Mouse (Mus musculus) urinary bladder, adult 2 months (tissue): ENCODE measurements around the gene Arl10. TPM values are rescaled to one million over a fixed set of nuclear protein-coding genes. Genes with fewer than 3 reads are reported as not detected.
A peak's percentile ranks its signal among the peaks of the same experiment; 100 is the strongest.
"Not testable (repeated sequence)": the region's sequence is repeated elsewhere in the genome, so short reads cannot be mapped to it uniquely, and the experiment has no call there.

Source experiments
- DNase-seq: peaks from one replicate; pipeline ENCODE4 v3.0.0; 2022; ENCODE audit warnings: low spot score
- polyA plus RNA-seq: library from polyadenylated mRNA; depleted of rRNA; stranded (reverse); fragments of >200 nt; gene quantifications from 2 replicates; pipeline ENCODE4 v1.2.3, GENCODE M21; 2012

The Arl10 gene
- polyA plus RNA-seq, 1 experiment, result 39.4 TPM

- DNase-seq, result no peak
Observed at GRCm38 (mm10) chr13:54582860-54583259, 8.0 kb downstream of the Arl10 start.

- DNase-seq, result no peak
Observed at GRCm38 (mm10) chr13:54585831-54586230, 11.0 kb downstream of the Arl10 start.

GRCm38 (mm10) chr13:54589414-54589995 is 14.7 kb downstream of the Arl10 start:
- DNase-seq, result no peak

- peak; percentile 81 for DNase-seq
Observed at GRCm38 (mm10) chr13:54589996-54590951, 15.5 kb downstream of the Arl10 start, which contains the start of the genes Nop16 and Higd2a. Gene Nop16 (minus strand): TSS chr13:54590090. Gene Higd2a (plus strand): TSS chr13:54590207.

- no peak for DNase-seq
Observed at GRCm38 (mm10) chr13:54591776-54592356, 17.1 kb downstream of the Arl10 start.

GRCm38 (mm10) chr13:54593617-54594016 is 18.8 kb downstream of the Arl10 start:
- DNase-seq, result no peak

GRCm38 (mm10) chr13:54596107-54596690 is 21.4 kb downstream of the Arl10 start:
- no peak for DNase-seq

DNA sequence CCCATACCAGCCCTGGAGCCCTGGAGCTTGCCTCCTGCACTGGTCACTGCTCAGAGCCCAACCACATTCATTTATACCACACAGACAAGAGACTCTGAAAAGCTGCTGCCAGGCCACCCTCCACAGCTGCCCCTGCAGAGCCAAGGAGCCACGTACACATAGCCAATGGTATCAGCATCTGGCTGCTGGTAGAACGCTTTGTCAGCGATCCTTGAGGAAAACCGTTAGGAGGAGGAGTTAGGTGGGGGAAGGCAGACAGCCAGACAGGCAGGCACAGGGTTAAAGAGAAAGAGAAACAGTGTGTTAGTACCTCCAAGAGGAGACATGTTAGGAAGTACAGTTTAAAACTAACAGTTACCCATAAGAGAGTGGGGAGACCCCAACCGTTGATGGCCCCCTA is 22.1 kb downstream of the Arl10 start:
- no peak for DNase-seq

DNA sequence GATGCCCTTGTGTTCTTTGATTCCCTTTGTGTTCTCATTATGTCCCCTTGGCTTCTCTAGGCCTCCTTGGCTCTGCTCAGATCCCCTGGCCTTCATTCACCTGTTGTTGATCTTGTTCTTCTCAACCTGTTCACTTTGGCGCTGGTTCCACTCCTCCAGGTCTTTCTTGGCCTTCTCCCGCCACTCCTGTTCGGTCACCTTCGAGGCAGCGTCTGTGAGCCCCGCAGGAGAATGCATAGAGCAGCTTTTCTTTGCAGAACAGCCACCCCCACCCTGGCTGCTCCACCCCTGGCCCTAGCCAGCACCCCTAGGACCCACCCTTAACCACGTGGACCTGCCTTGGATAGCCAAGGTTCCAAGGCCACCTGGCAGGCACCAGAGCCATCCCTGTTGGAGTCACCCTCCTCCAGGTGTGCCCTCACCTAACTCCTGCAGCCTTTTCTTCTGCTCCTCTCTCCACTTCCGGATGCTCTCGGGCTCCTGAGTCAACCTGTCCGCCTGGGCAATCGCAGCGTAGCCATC is 23.9 kb downstream of the Arl10 start:
- DNase-seq, result no peak

- DNase-seq, result no peak
Observed at GRCm38 (mm10) chr13:54602639-54603111, 27.9 kb downstream of the Arl10 start.

- no peak for DNase-seq
Observed at GRCm38 (mm10) chr13:54603501-54603900, 28.7 kb downstream of the Arl10 start.

DNA sequence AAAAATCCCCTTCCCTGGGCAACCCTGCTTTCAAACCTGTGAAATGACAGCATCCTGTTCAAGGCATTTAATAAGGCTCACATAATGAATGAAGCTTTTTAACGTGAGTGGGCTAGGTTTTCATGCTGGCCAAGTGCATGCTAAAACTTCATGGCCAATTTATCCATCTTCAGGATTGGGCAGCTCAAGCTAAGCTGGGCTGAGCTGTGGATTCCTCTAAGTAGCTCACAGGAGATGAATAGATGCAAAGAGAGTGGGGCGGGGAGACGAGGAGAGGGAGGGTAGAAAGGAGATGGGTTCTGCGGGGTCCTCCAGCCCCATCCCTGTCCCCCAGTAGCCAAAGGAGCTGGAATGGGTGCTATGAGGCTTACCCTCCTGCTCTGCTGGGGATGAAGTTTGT is 29.4 kb downstream of the Arl10 start:
- no peak for DNase-seq

GRCm38 (mm10) chr13:54605426-54605825 is 30.6 kb downstream of the Arl10 start:
- no peak for DNase-seq

GRCm38 (mm10) chr13:54607204-54607603 is 32.4 kb downstream of the Arl10 start:
- no peak for DNase-seq

- DNase-seq, result no peak
Observed at GRCm38 (mm10) chr13:54608002-54608401, 33.2 kb downstream of the Arl10 start.

DNA sequence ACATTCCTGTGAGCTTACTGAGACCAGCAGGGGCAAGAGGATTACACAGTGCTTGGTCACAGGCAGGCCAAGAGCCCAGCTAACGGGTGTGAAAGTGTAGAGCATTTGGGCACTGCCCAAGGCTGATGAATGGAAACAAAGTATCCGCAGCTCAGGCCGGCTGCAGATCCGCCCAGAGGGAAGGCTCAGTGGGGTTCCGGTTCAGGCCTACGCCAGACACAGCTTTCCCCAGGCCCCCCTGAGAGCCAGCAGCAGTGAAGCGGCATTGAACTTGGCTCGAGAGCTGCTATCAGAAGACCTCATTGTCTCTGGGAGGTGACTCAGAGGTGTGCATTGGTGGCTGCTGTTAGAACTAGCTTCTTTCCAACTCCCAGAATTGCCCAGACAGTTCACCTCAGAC is 33.9 kb downstream of the Arl10 start:
- no peak for DNase-seq

DNA sequence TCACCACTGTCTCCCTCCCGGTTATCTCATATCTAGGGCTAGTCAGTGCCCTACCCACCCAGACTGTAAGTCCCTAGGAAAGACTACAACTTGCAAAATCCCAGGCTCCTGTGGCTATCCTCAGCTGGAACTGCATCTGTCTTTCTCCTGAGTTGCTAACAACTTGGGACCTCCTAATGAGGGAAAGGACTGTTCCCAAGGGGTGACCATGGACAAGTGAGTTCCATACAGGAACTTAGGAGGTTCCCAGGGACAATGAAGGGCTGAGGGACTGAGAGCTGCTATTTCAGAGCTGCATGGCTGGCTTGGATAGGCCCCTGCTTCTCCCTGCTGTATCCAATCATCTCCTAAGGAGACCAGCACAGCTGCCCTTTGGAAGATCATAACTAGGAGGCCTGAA is 34.5 kb downstream of the Arl10 start:
- no peak for DNase-seq

DNA sequence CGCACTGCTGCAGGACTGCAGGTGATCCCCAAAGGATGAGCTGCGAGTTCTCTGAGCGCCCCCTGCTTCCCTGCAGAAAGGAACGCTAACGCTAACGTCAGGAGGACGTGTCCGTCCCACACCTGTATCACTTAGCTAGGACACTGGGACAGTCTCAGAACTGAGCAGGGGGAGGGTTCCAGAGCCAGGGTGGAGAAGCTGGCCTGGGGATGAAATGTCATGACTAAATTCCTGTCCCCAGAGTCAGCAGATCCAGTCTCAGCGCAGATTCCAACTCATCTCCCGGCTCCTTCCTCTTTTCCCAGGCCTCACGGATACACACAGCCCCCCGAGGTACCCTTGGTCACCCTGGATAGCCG is 35.8 kb downstream of the Arl10 start:
- no peak for DNase-seq

GRCm38 (mm10) chr13:54610972-54611754 is 36.3 kb downstream of the Arl10 start, which contains the start of gene Cltb:
Gene Cltb (minus strand): TSS chr13:54611344.
- peak; percentile 90 for DNase-seq

DNA sequence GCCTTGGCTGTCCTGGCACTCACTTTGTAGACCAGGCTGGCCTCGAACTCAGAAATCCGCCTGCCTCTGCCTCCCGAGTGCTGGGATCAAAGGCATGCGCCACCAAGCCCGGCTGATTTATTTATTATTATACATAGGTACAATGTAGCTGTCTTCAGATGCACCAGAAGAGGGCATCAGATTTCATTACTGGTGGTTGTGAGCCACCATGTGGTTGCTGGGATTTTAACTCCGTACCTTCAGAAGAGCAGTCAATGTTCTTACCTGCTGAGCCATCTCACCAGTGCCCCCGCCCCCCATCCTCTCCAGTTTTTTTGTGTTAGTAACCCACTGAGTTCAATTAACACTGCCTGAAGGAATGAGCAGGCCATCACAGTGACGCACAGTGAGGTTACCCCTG is 38.3 kb downstream of the Arl10 start:
- not testable (repeated sequence) for DNase-seq

DNA sequence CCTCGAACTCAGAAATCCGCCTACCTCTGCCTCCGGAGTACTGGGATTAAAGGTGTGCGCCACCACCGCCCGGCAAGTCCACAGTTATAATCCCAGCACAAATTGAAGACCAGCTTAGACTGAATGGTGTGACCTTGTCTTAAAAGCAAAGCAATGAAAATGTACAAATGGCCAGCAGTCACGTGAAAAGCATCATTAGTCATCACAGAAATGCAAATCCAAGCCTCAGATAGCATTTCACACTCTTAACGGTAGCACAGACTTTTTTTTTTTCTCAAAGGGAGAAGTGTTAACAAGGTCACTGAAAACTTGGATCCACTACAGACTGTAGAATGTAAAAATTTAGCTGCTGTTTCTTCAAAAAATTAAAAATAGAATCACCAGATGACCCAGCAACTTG is 41.5 kb downstream of the Arl10 start:
- no peak for DNase-seq
